Mouse (Mus musculus) gastrocnemius, postnatal 25 days (tissue): ENCODE measurements at regions not wholly inside any gene's neighbourhood (a gene's known extent, or its start where the extent isn't known, plus 50 kb on each side); places are given as distances from the start of the nearest gene placed in this dataset.

Experiments
- DNase-seq: peaks from one replicate; pipeline ENCODE4 v3.0.0; 2022

DNA sequence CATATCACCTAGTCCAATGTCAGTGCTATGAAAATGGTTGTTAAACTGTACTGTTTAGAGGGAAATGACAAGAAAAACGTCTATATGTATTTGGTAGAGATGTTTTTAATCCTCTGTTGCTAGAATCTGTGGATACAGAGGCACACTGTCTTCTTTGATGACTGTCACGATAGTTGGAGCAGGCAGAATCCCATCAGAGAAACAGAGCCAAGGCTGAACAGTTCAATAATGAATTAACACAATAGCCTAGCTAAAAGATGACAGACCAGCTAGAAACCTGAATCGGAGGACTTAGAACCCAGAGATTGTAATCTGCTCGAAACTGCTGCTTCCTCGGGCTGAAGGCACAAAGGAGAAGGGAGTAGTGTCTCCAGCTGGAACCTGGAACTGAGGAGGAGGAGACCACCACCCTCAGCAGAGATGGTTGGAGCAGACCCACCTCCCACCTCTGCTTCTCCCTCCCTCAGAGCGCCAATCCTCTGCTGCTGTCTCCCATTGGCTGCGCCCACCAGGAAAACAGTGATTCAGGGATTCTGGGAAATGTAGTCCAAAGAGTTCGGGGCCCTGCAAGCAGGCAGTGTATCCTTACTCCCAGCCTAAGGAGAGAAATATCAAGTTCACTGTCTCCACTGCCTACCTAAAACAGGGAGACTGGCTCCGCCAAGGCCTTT is 98.2 kb upstream of the Mgme1 start:
- DNase-seq, result peak; percentile 60

DNA sequence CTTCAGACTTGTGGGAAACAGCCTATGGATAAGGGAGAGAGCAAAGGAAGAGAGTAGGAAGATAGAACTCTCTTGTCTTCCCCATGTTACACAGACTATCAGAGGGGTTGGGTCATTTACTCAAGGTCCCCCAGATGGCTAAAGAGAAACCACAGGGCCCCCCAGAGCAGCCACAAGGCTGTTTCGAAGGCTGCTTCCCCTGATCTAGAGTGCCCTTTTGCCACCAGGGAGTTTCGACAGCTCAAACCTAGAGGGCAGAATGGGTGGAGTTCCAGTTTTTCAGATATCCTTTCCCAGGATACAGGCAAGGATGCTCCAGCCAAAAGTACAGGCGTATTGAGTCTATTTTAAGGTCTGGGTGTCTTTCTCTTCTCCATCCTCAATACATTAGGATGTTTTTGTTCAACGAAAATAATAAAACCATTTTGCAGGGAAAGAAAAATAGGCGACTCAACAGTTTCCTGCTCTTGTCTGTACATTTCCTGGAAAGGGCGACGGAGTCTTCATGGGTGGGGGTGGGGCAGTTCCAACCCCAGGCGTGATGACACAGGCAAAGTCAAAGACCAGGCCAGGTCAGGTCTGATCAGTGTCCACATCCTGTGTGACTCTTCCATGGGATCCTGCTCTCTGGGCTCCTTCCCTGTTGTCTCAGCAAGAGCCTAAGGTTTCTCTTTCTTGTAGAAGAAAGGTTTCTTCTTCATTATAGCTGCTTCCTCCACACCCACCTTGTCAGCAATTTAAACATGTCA is 96.9 kb upstream of the Mgme1 start:
- DNase-seq, result no peak

DNA sequence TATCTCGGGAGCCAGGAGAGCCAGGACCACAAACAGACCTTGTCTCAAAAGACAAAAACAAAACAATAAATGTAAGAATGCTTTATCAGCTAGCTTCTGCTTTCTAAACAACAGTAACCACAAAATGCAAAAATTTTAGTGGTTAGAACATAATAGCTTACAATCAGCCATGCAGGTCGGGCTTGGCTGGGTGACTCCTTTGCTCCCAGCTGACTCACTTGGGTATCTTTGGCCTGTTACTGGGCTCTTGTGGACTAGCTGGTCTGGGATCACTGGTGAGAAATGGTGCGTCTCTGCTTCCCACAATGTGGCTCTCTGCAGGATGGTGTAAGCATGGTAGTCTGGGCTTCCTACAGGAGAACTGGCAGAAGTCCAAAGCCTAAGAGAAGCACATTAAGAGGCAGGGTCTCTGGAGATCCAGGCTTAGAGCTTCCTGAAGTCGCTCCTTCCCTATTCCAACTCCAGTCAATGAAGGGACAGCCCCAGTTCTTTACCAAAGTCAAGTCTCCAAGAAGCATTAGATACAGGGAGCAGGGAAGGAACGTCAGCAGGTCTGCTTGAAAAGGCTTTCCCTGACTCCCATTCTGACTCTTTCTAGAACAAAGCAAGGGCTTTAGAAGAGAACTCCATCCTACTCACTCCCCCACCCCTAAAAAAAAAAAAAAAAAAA is 96.0 kb upstream of the Mgme1 start:
- no peak for DNase-seq

DNA sequence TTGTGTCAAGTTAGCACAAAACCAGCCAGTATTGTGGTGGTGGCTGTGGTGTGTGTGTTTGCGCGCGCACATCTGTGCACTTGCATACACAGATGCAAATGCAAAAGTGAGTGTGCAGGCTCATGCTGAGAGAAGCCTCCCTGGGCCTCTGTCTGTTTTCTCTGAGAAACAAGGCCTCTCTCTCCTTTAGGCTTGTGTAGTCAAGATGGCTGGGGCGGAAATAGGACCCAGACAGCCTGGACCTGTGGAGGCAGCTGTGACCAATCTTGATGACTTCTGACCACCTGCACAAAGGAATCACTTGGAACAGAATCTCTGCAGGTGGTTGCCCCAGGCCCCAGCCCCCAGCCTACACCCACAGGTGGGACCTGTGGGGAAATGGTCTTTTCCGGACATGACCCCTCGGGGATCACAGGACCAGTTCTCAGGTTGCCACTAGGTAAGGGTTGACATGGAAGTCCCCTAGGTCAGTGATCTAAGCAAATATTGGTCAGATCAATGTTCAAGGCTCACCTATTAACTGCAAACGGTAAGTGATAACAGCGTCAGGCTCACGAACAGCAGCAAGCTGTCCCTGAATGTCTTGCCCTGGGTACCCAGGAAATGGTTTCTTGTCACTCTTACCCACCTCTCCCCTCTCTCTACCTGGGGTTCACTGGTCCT is 93.8 kb upstream of the Mgme1 start:
- no peak for DNase-seq

DNA sequence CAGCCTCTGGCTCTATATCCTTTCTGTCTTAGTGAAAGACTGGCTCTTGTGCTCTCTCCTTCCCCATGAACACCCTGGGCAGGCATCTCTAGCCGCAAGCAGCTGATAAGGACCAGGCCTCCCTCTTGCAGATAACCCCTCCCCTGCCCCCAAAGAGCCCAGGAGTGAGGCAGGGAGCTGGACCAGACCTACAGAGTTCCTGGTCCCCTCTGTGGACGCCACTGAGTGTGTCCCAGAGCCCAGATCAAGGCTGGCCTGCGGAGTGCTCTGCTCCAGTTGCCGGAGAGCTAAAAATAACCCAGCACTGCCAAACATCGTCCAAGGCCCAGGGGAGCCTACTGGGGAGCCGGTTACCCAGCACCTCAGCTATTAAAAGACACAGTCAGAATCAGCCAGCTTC is 93.2 kb upstream of the Mgme1 start:
- DNase-seq, result peak; percentile 73

DNA sequence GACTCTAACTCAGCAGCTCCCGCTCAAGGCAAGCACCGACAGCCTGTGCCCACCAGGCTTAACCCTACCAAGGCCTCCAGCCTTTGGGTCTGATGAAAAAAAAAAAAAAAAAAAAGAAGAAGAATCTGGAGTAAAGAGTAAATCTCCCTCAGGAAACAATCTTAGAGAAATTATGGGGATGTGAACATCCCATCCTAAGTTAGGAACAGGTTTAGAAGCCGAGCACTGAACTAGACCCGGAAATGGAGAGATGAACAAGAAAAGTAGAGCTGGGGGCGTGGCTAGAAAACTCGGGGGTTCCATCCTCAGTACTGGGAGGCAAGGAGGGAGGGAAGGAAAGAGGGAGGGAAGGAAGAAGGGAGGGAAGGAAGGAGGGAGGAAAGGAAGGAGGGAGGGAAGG is 92.5 kb upstream of the Mgme1 start:
- DNase-seq, result no peak

GRCm38 (mm10) chr2:144182108-144182507 is 88.4 kb upstream of the Mgme1 start:
- no peak for DNase-seq

GRCm38 (mm10) chr2:144182542-144182941 is 87.9 kb upstream of the Mgme1 start:
- no peak for DNase-seq

GRCm38 (mm10) chr2:144183371-144183944 is 87.0 kb upstream of the Mgme1 start:
- no peak for DNase-seq

- DNase-seq, result no peak
Observed at GRCm38 (mm10) chr2:144185175-144185574, 85.3 kb upstream of the Mgme1 start.

DNA sequence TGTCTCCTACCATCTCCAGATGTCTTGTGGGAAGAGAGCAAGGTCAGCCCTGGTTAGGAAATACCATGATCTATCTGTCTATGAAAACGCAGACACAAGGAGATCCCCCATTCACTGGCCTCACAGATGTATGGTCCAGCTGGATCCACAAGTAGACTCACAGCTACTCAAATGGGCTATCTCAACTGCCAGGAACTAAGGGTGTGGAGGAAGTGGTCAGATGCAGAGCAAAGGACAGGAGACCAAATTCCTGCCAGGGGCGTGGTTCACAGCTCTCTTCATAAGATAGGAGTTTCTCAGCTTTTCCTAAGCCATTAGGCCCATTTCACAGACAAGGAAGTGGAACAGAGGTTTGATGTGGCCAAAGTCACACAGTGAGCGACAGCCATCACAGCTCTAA is 84.0 kb upstream of the Mgme1 start:
- no peak for DNase-seq

- DNase-seq, result no peak
Observed at GRCm38 (mm10) chr2:144188076-144188475, 82.4 kb upstream of the Mgme1 start.

DNA sequence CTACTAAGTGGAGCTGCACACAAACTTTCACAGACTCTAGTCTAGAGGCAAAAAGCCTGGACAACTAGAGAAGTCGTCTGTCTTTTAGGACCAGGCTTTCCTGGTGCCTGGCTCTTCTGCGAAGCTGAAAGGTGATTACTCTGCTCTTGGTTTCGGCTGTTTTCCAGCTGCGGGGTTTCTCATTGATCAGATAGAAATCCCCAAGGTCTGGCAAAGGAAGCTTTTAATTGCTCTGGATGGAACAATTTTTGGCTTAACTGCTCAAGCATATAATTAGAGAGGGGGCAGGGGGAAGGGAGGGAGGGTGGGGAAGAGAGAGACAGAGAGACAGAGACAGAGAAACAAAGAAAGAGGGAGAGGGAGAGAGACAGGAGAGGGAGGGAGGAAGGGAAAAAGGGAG is 82.0 kb upstream of the Mgme1 start:
- no peak for DNase-seq

- no peak for DNase-seq
Observed at GRCm38 (mm10) chr2:144189756-144190155, 80.7 kb upstream of the Mgme1 start.

- DNase-seq, result no peak
Observed at GRCm38 (mm10) chr2:144191018-144191417, 79.4 kb upstream of the Mgme1 start.

DNA sequence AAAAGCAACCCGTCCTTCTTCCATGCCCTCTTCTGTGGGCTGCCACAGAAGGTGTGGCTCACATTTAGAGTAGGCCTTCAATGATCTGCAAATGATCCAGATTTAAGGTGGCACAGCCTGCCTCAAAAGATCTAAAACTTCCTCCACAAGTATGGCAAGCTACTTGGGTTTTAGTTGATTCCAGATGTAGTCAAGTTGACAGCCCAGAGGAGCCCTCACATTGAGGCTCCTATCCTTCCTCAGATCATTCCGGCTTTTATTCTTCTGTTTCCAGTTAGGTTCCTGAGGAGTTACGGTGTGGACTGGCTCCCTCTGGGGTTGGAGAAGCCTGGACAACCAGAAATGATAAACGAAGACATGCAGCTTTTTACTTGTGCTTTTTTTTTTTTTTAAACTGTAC is 78.8 kb upstream of the Mgme1 start:
- no peak for DNase-seq

GRCm38 (mm10) chr2:144192428-144192827 is 78.0 kb upstream of the Mgme1 start:
- DNase-seq, result no peak

DNA sequence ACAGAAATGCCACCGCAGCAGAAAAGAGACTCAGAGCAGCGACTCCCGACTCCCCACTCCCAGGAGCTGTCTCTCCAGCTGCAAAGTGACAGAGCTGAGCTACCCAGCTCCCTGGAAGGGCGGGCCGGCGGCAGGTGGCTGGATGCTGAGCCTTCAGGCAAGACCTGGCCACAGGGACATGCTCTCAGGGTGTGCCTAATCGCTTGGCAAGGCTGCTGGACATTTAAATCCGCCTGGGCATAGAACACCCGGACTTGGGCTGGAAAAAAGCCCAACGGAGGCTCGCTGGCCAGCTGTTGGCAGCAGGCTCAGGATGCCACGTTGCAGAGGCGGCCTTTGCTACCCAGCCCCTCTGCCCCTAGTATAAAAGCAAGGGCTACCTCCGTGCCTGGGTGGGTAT is 74.6 kb upstream of the Mgme1 start:
- peak; percentile 63 for DNase-seq

DNA sequence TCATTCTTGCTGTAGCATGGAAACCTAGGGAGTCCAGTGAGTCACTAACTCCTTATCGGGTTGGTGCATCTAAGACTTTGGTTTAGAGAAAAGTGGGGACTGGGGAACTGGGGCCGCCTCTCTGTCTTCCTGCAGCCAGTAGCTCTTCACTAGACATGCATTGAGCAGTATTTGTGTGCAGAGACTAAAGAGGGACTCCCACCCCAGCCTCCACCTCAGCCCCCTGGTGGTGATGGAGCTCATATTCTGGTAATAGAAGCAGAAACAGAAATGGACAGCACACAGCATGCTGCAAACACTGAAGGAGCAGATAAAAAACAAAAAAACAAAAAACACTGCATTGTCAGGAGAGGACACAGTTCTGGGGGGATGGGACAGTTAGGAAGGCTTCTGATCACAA is 73.3 kb upstream of the Mgme1 start:
- DNase-seq, result no peak

DNA sequence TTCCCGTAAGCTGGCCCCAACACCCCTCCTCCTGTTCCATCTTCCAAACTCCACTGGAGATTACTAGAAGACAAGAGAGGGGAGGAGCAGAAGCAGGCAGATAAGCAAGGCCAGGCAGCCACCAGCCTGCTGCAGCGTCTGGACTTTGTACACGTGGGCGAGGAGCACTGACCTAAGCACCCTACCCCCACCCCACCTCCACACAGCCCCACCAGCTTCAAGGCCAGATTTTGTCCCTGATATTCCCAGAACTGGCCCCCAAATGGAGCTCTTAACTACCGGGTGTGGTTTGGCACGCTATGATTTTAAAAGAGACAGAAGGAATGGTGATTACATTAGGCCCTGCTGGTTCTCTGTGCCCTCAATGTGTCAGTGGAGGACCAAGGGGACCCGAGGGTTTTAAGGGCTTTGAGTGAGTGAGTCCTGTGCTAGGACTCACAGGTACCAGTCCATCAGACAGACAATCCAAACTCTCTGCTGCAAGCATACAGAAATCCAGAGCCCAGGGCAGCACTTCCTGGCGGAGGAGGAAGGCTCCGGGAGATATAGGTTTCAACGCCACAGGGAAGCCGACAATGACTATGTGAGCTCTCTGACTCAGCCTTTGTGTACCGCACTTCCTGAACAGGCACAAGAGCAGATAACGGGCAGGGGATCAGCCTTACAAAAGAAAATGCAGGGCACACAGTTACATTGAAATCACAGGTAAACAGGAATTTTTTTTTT is 72.0 kb upstream of the Mgme1 start:
- no peak for DNase-seq
